Mouse (Mus musculus): ENCODE measurements at regions not wholly inside any gene's neighbourhood (a gene's known extent, or its start where the extent isn't known, plus 50 kb on each side); places are given as distances from the start of the nearest gene placed in this dataset.

DNA sequence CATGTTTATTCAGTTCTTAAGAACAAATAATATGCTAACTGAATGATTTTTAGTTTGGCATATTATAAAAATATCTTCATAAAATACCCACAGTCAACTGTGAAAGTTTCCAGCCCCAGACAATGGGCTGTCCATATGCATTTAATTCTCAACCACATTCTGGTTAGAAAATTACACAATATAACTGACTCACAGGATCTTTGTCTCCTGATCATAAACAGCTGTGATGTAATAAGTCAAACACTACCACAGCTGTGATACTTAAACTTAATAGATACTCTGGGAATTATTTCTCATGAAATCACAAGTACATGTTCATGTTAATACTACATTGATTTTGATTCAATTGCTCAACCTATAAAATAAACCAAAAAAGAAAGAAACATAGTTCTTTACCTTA, 234.3 kb upstream of the Arhgef26 start:
- no peaks in the 10 kb centered on the region for H3K79me2 ChIP-seq (replicated peaks; ENCODE audit: control insufficient read depth, insufficient read depth, low read length)
- no peak overlapping the region for H3K27ac ChIP-seq
- no peaks in the 10 kb centered on the region for H3K27me3 ChIP-seq (ENCODE audit: control insufficient read depth, insufficient read depth, low read length)
- no peak overlapping the region for H3K9ac ChIP-seq (ENCODE audit: low read depth, low read length)
- H3K36me3 ChIP-seq (ENCODE audit: control insufficient read depth, insufficient read depth, low read length), result no peaks in the 10 kb centered on the region
- no peaks in the 10 kb centered on the region for H3K4me1 ChIP-seq (ENCODE audit: control insufficient read depth, insufficient read depth, low read length)
- no peak overlapping the region for H3K4me3 ChIP-seq
- TF ChIP-seq EP300 (IDR thresholded peaks at IDR 0.05; ENCODE audit: insufficient read depth, low read depth, low read length) (no peak), CTCF (IDR thresholded peaks at IDR 0.05) (no peak), POLR2A (IDR thresholded peaks at IDR 0.05; ENCODE audit: insufficient read depth, low read depth, low read length) (no peak)
- DNase-seq, result no peak
- intact Hi-C loops (cut with DNase I), result loop anchor here (5.0 kb wide), 1 partner anchor 38 kb away; no protein-coding TSS in a partner anchor

DNA sequence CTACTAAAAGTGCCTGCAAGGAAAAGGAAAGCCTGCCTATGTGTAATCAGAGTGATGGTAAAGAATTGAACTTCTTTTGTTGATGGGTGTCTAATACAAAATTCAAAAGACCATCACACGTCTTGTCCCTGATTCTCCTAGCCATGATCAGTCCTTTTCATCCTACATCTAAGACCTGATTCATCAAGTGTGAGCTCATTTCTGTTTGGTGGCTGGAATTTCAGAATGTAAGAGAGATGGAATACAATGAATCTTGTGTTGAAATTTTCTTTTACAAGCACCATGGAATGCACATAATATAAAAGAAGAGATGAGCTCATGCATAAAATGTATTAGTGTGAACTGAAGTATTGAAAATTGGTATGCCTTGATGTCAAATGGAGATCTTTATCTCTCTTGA, 233.6 kb upstream of the Arhgef26 start:
- Histone ChIP-seq H3K79me2 (replicated peaks; ENCODE audit: control insufficient read depth, insufficient read depth, low read length) (no peaks in the 10 kb centered on the region), H3K27me3 (ENCODE audit: control insufficient read depth, insufficient read depth, low read length) (no peaks in the 10 kb centered on the region), H3K27ac (no peak overlapping the region), H3K4me1 (ENCODE audit: control insufficient read depth, insufficient read depth, low read length) (no peaks in the 10 kb centered on the region), H3K4me3 (no peak overlapping the region), H3K36me3 (ENCODE audit: control insufficient read depth, insufficient read depth, low read length) (no peaks in the 10 kb centered on the region), H3K9ac (ENCODE audit: low read depth, low read length) (no peak overlapping the region)
- TF ChIP-seq EP300 (IDR thresholded peaks at IDR 0.05; ENCODE audit: insufficient read depth, low read depth, low read length) (no peak), POLR2A (IDR thresholded peaks at IDR 0.05; ENCODE audit: insufficient read depth, low read depth, low read length) (no peak), CTCF (IDR thresholded peaks at IDR 0.05) (no peak)
- no peak for DNase-seq
- 61% methylated on average over 1 of the region's 1 CpGs for WGBS
- intact Hi-C loops (cut with DNase I), result loop anchor here (5.0 kb wide), 1 partner anchor 38 kb away; no protein-coding TSS in a partner anchor

GRCm38 (mm10) chr3:62107339-62107738, 230.8 kb upstream of the Arhgef26 start:
- H3K27ac ChIP-seq, result no peak overlapping the region
- no peak overlapping the region for H3K9ac ChIP-seq (ENCODE audit: low read depth, low read length)
- H3K36me3 ChIP-seq (ENCODE audit: control insufficient read depth, insufficient read depth, low read length), result no peaks in the 10 kb centered on the region
- no peak for TF ChIP-seq CTCF (IDR thresholded peaks at IDR 0.05)
- no peak for TF ChIP-seq POLR2A (IDR thresholded peaks at IDR 0.05; ENCODE audit: insufficient read depth, low read depth, low read length)
- no peak for TF ChIP-seq EP300 (IDR thresholded peaks at IDR 0.05; ENCODE audit: insufficient read depth, low read depth, low read length)
- no peak overlapping the region for H3K4me3 ChIP-seq
- no peaks in the 10 kb centered on the region for H3K27me3 ChIP-seq (ENCODE audit: control insufficient read depth, insufficient read depth, low read length)
- H3K79me2 ChIP-seq (replicated peaks; ENCODE audit: control insufficient read depth, insufficient read depth, low read length), result no peaks in the 10 kb centered on the region
- DNase-seq, result no peak
- no peaks in the 10 kb centered on the region for H3K4me1 ChIP-seq (ENCODE audit: control insufficient read depth, insufficient read depth, low read length)
- intact Hi-C loops (cut with DNase I), result no loop called here

All from heart, adult 2 months (tissue).